Mouse (Mus musculus) neural tube, embryonic 15.5 days (tissue): ENCODE data around the gene Shank1. TPM values are rescaled to one million over a fixed set of nuclear protein-coding genes. Genes with fewer than 3 reads are reported as not detected.
A peak's percentile ranks its signal among the peaks of the same experiment; 100 is the strongest.

Experiments
- ATAC-seq: fragments of 200-750 bp; cut with Nextera tagmentation; 2 replicates; pipeline ENCODE4 v1.8.0; 2017; ENCODE audit warnings: mild to moderate bottlenecking, moderate TSS enrichment, moderate library complexity; ENCODE audit not compliant: low FRiP score
- H3K27ac ChIP-seq: fragments of 300-500 bp; sonication (generic); replicated peaks from 2 replicates; pipeline ENCODE4 v1.5.1; 2015; ENCODE audit warnings: mild to moderate bottlenecking, inconsistent platforms
- H3K27me3 ChIP-seq: fragments of 300-500 bp; sonication (generic); replicated peaks from 2 replicates; pipeline ENCODE4 v1.6.1; 2015; ENCODE audit warnings: inconsistent platforms
- H3K36me3 ChIP-seq: fragments of 300-500 bp; sonication (generic); 2 replicates; pipeline ENCODE4 v1.6.1; 2015; ENCODE audit warnings: inconsistent platforms
- H3K4me1 ChIP-seq: fragments of 300-500 bp; sonication (generic); 2 replicates; pipeline ENCODE4 v1.6.1; 2015; ENCODE audit warnings: inconsistent platforms
- H3K4me2 ChIP-seq: fragments of 300-500 bp; sonication (generic); 2 replicates; pipeline ENCODE4 v1.6.1; 2015; ENCODE audit warnings: inconsistent platforms, mild to moderate bottlenecking, moderate library complexity
- H3K4me3 ChIP-seq: fragments of 300-500 bp; sonication (generic); replicated peaks from 2 replicates; pipeline ENCODE4 v1.5.1; 2015; ENCODE audit warnings: mild to moderate bottlenecking, inconsistent platforms
- H3K9ac ChIP-seq: fragments of 300-500 bp; sonication (generic); replicated peaks from 2 replicates; pipeline ENCODE4 v1.6.1; 2015; ENCODE audit warnings: mild to moderate bottlenecking, inconsistent platforms
- H3K9me3 ChIP-seq: fragments of 300-500 bp; sonication (generic); replicated peaks from 2 replicates; pipeline ENCODE4 v1.6.1; 2016; ENCODE audit warnings: inconsistent platforms
- WGBS: fragments of 180-500 bp; shearing (Covaris S2); methylation state at CpG from one replicate; pipeline ENCODE4 v1.1.7; 2015; ENCODE audit warnings: mixed read lengths; 5-methylcytosine and 5-hydroxymethylcytosine counted together
- polyA plus RNA-seq: library from polyadenylated mRNA; unstranded; fragments of >200 nt; fragmentation: Nextera tagmentation; extraction: Ambion mirVana; gene quantifications from 2 replicates; pipeline ENCODE4 v1.2.1, GENCODE M21; 2015

Gene Shank1
- polyA plus RNA-seq, 1 experiment from 2014 or later, result 47.6 TPM

DNA sequence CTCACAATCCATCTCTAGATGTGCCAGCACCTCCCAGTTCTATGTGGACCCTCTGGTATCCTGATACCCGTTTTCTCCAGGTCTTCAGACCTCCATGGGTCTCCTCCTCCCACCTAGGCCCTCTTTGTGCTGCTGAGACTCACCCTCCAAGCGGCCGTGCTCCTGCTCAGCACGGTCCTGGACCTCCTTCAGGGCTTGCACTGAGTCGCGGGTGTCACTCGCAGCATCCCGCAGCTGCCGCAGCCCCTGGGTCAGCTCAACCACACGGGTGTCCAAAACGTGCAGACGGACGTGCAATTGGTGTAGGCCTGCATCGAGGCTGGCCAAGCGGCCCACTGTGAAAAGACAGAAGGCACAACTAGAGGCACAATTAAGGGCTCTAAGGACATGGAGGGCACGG lies 4.4 kb upstream of the Shank1 start:
- ATAC-seq, result no peak; the same call in 1 of the 2 replicates
- H3K27me3 ChIP-seq, result 0 out of 2 replicates have a peak, but pooled peaks cover 1% of the 10 kb centered on the region
- peaks cover 38% of the 10 kb centered on the region for H3K4me1 ChIP-seq
- H3K36me3 ChIP-seq, result no peaks in the 10 kb centered on the region
- H3K4me3 ChIP-seq, result peak overlapping the region; percentile 72
- WGBS, result 7% methylated on average over 16 of the region's 16 CpGs
- H3K4me2 ChIP-seq, result peak overlapping the region; percentile 65
- peak overlapping the region; percentile 93 for H3K27ac ChIP-seq
- no peaks in the 10 kb centered on the region for H3K9me3 ChIP-seq
- H3K9ac ChIP-seq, result no peak overlapping the region

GRCm38 (mm10) chr7:44306516-44307240 lies 3.4 kb upstream of the Shank1 start, which contains the start of gene Clec11a:
Gene Clec11a (minus strand): TSS chr7:44306902.
- peak within 1 kb of the TSS; percentile 93 for H3K27ac ChIP-seq
- peak within 1 kb of the TSS; percentile 65 for H3K4me2 ChIP-seq
- H3K36me3 ChIP-seq, result no peaks in the 10 kb centered on the region
- no peaks in the 10 kb centered on the region for H3K27me3 ChIP-seq
- ATAC-seq, result no peak
- peak within 1 kb of the TSS; percentile 36; the same call in 1 of the 2 replicates for H3K9ac ChIP-seq
- peaks cover 48% of the 10 kb centered on the region for H3K4me1 ChIP-seq
- no peaks in the 10 kb centered on the region for H3K9me3 ChIP-seq
- H3K4me3 ChIP-seq, result peak within 1 kb of the TSS; percentile 72
- WGBS, result 73% methylated on average over 6 of the region's 6 CpGs

DNA sequence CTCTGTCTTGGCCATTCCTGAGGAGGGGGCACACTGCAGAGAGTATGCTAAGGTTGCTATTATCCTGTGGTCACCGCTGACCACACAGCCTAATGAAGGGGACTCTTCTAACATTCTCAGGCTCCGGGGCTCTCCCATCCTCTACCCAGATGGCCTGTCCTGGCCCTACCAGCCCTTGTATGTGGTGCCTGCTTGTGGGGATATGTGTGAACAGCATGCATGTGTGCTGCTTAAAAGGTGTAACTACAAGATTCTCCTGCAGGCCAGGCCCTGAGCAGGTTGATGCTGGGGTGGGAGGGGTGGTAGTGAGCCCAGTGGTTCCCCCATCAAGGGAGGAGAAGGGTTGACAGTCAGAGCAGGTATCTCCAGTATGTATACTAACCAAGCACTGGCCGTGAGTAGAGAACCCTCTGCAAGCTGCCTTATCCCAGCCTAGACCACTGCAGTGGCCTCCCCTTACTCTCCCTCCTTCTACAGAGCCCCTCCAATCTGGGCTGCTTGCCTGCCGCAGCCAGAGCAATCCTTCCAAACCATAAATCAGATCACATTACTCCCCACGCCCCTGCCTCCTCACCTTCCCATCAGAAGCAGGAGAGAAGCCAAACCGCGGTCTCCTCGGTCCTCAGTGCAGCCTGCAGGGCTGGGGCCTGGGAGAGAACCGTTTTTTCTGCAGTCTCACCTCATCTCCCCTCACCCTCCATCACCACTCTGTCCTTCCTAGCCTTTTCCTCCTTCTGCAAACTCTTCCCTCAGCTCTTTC lies 2.6 kb upstream of the Shank1 start:
- H3K9me3 ChIP-seq, result no peaks in the 10 kb centered on the region
- H3K4me3 ChIP-seq, result no peak overlapping the region
- WGBS, result 28% methylated on average over 9 of the region's 9 CpGs
- H3K27ac ChIP-seq, result peak overlapping the region; percentile 41; the same call in 1 of the 2 replicates
- H3K9ac ChIP-seq, result peak overlapping the region; percentile 36; the same call in 1 of the 2 replicates
- no peaks in the 10 kb centered on the region for H3K27me3 ChIP-seq
- peaks cover 55% of the 10 kb centered on the region for H3K4me1 ChIP-seq
- ATAC-seq, result no peak
- no peaks in the 10 kb centered on the region; the same call in 1 of the 2 replicates for H3K36me3 ChIP-seq
- H3K4me2 ChIP-seq, result no peak overlapping the region; the same call in 1 of the 2 replicates

DNA sequence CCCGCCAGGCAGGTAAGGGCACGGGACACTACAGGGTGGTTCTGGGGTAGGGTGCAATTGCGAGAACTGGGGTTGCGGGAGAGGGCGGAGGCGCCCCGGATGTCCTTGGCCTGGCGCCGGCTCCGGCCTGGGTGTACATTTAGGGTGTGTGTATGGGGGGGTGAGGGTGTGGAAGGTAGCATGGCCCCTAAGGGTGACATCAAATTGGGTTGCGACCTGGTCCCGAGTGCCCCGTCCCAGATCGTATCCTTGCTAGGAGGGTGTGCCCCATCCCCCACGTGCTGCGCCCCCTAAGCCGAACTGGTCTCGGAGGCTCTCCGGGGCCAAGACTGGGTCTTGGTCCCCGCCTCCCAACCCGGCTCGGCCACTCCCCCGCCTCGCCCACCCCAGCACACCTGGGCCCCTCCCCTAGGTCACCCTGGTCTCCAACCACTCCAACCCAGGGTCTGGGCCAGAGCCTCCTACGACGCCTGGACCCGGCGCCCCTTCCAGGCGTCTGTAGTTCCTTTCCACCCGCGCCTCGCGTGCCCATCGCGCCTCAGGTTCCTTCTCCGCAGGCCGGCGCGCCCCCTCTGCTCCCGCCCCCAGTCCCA lies 328 bp downstream of the Shank1 start:
- Histone ChIP-seq H3K9ac (peak overlapping the region; percentile 77), H3K36me3 (peaks cover 29% of the 10 kb centered on the region), H3K9me3 (no peaks in the 10 kb centered on the region), H3K4me3 (peak overlapping the region; percentile 71), H3K27ac (peak overlapping the region; percentile 81), H3K4me1 (peaks cover 44% of the 10 kb centered on the region), H3K4me2 (peak overlapping the region; percentile 88), H3K27me3 (no peaks in the 10 kb centered on the region)
- ATAC-seq, result peak; percentile 18
- under 1% methylated on average over 31 of the region's 40 CpGs for WGBS

DNA sequence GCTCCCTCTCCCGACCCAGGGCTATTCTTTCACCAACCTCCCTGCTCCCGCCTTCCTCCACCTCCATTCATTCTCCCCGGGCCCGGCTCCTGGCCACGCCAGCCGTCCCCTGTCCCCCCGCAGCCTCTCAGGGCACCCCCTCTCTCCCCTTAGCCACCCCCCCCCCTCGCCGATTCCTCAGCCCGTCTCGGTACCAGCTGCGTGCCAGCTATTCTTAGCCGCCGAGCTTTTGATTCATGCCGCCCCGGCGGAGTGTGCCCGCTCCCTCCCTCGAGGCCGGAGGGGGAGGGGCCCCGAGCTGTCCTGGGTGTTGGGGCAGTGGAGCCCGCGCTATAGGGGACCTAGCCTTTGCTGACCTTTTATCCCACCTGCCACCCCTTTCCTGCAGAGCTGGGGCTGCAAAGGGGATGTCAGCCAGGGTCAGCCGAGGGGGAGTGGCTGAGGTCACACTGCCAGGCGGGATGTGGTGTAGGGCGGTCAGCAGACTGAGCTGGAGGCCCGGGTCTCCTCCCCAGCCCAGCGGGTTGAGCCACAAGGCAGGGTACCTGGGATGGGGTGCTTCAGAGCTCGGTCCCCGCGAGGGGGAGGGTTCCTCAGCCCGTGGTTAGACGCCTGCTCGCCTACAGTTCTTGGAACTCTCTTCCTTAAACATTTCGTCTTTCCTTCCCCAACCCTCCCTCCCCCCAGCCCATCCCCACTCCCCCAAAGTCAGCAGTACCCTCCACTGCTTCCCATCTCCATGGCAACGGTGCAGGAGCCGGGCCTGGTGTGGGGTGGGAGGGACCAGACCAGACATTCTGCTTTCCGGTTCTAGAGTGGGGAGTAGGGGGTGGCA lies 1.0 kb downstream of the Shank1 start:
- Histone ChIP-seq H3K4me1 (peaks cover 37% of the 10 kb centered on the region), H3K9me3 (no peaks in the 10 kb centered on the region), H3K27me3 (no peaks in the 10 kb centered on the region), H3K4me2 (peak overlapping the region; percentile 88), H3K9ac (peak overlapping the region; percentile 77), H3K36me3 (peaks cover 36% of the 10 kb centered on the region), H3K4me3 (peak overlapping the region; percentile 71), H3K27ac (peak overlapping the region; percentile 81)
- 1% methylated on average over 36 of the region's 38 CpGs for WGBS
- ATAC-seq, result peak; percentile 39

DNA sequence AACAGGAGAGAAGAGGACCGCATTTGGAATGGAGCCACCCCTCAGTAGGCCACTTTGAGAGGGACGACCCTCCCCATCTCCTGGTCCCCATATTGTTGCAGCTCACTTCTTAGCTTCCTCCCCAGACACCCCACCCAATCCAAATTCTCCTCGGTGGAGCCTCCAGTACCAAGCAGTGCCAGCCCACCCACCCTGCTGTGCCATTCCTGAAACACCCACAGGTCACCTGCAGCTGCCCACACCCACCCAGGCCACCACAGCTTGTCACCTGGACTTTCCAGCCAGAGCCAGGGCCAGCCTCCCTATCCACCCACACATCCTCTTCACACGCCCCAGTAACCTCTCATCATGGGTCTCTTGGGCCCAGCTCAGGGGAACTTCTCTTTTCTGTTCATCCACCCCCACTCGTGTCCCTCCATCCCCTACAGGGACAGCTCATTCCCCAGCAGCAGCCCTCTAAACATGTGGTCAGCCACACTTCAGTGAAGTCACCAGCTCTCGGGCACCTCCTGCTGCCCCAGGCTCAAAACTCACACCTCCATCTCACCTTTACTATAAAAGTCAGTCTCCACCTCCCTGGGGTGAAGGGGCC lies 1.8 kb downstream of the Shank1 start:
- H3K27me3 ChIP-seq, result no peaks in the 10 kb centered on the region
- peak overlapping the region; percentile 71 for H3K4me3 ChIP-seq
- peak overlapping the region; percentile 88 for H3K4me2 ChIP-seq
- H3K27ac ChIP-seq, result 0 out of 2 replicates have a peak overlapping the region, but pooled peaks have one; percentile 81
- peak overlapping the region; percentile 77; the same call in 1 of the 2 replicates for H3K9ac ChIP-seq
- 17% methylated on average over 6 of the region's 6 CpGs for WGBS
- 0 out of 2 replicates have a peak, but pooled peaks have one; percentile 0 for ATAC-seq
- peaks cover 33% of the 10 kb centered on the region for H3K4me1 ChIP-seq
- H3K9me3 ChIP-seq, result no peaks in the 10 kb centered on the region
- H3K36me3 ChIP-seq, result peaks cover 43% of the 10 kb centered on the region

- no peak overlapping the region for H3K9ac ChIP-seq
- 0 out of 2 replicates have a peak overlapping the region, but pooled peaks have one; percentile 71 for H3K4me3 ChIP-seq
Observed at GRCm38 (mm10) chr7:44312484-44312883, 2.4 kb downstream of the Shank1 start.

GRCm38 (mm10) chr7:44317913-44318312 lies 7.9 kb downstream of the Shank1 start:
- Histone ChIP-seq H3K4me3 (no peak overlapping the region), H3K9ac (no peak overlapping the region), H3K4me2 (no peak overlapping the region), H3K4me1 (no peaks in the 10 kb centered on the region), H3K36me3 (peaks cover 93% of the 10 kb centered on the region), H3K27ac (no peak overlapping the region), H3K27me3 (no peaks in the 10 kb centered on the region), H3K9me3 (no peaks in the 10 kb centered on the region)
- 27% methylated on average over 4 of the region's 4 CpGs for WGBS
- no peak for ATAC-seq

More at GRCm38 (mm10) chr7:44312484-44312883, 2.4 kb downstream of the Shank1 start:
- peaks cover 47% of the 10 kb centered on the region for H3K36me3 ChIP-seq
- 64% methylated on average over 16 of the region's 16 CpGs for WGBS
- no peaks in the 10 kb centered on the region for H3K9me3 ChIP-seq
- no peak overlapping the region for H3K27ac ChIP-seq
- no peak for ATAC-seq
- no peaks in the 10 kb centered on the region for H3K27me3 ChIP-seq
- H3K4me2 ChIP-seq, result peak overlapping the region; percentile 88; the same call in 1 of the 2 replicates
- peaks cover 29% of the 10 kb centered on the region for H3K4me1 ChIP-seq

- Histone ChIP-seq H3K27ac (no peak overlapping the region), H3K4me2 (no peak overlapping the region), H3K9me3 (no peaks in the 10 kb centered on the region), H3K9ac (no peak overlapping the region), H3K4me3 (no peak overlapping the region), H3K36me3 (peaks cover 90% of the 10 kb centered on the region), H3K4me1 (no peaks in the 10 kb centered on the region), H3K27me3 (no peaks in the 10 kb centered on the region; the same call in 1 of the 2 replicates)
- no peak for ATAC-seq
- WGBS, result 62% methylated on average over 8 of the region's 8 CpGs
Observed at GRCm38 (mm10) chr7:44320886-44321285, 10.8 kb downstream of the Shank1 start.

GRCm38 (mm10) chr7:44322290-44322689 lies 12.2 kb downstream of the Shank1 start:
- H3K4me2 ChIP-seq, result no peak overlapping the region
- H3K9me3 ChIP-seq, result no peaks in the 10 kb centered on the region
- no peak overlapping the region for H3K27ac ChIP-seq
- no peaks in the 10 kb centered on the region for H3K4me1 ChIP-seq
- H3K27me3 ChIP-seq, result no peaks in the 10 kb centered on the region; the same call in 1 of the 2 replicates
- WGBS, result 82% methylated on average over 1 of the region's 1 CpGs
- H3K36me3 ChIP-seq, result peaks cover 90% of the 10 kb centered on the region
- no peak overlapping the region for H3K9ac ChIP-seq
- no peak overlapping the region for H3K4me3 ChIP-seq
- no peak for ATAC-seq
